Mouse (Mus musculus) heart, embryonic 11.5 days (tissue): ENCODE data around the gene Tanc2. TPM values are rescaled to one million over a fixed set of nuclear protein-coding genes. Genes with fewer than 3 reads are reported as not detected.

Experiments used
- ATAC-seq: fragments of 200-750 bp; cut with Nextera tagmentation; replicated peaks from 2 replicates; pipeline ENCODE4 v1.8.0; 2017; ENCODE audit warnings: moderate library complexity; ENCODE audit not compliant: insufficient number of reproducible peaks, low FRiP score, low TSS enrichment
- H3K27ac ChIP-seq: fragments of 300-500 bp; sonication (generic); 2 replicates; pipeline ENCODE4 v1.5.1; 2014; ENCODE audit warnings: mild to moderate bottlenecking, low read depth, low read length
- H3K27me3 ChIP-seq: fragments of 300-500 bp; sonication (generic); 2 replicates; pipeline ENCODE4 v1.6.1; 2014; ENCODE audit warnings: mild to moderate bottlenecking, low read length, mixed read lengths; ENCODE audit not compliant: control insufficient read depth, insufficient read depth
- H3K36me3 ChIP-seq: fragments of 300-500 bp; sonication (generic); 2 replicates; pipeline ENCODE4 v1.6.1; 2014; ENCODE audit warnings: mild to moderate bottlenecking, low read length, moderate library complexity, mixed read lengths; ENCODE audit not compliant: control insufficient read depth, insufficient read depth
- H3K4me1 ChIP-seq: fragments of 300-500 bp; sonication (generic); 2 replicates; pipeline ENCODE4 v1.6.1; 2014; ENCODE audit warnings: low read length; ENCODE audit not compliant: control insufficient read depth, insufficient read depth
- H3K4me2 ChIP-seq: fragments of 300-500 bp; sonication (generic); 2 replicates; pipeline ENCODE4 v1.6.1; 2014; ENCODE audit warnings: mild to moderate bottlenecking, moderate library complexity
- H3K4me3 ChIP-seq: fragments of 300-500 bp; sonication (generic); 2 replicates; pipeline ENCODE4 v1.5.1; 2014; ENCODE audit warnings: low read depth, low read length
- H3K9ac ChIP-seq: fragments of 300-500 bp; sonication (generic); 2 replicates; pipeline ENCODE4 v1.6.1; 2014; ENCODE audit warnings: mild to moderate bottlenecking, low read depth, low read length, moderate library complexity
- H3K9me3 ChIP-seq: fragments of 300-500 bp; sonication (generic); replicated peaks from 2 replicates; pipeline ENCODE4 v1.6.1; 2016; ENCODE audit warnings: low read length; ENCODE audit not compliant: control insufficient read depth
- WGBS: fragments of 180-500 bp; shearing (Covaris S2); extraction: QIAGEN DNeasy Blood & Tissue Kit; methylation state at CpG from one replicate; pipeline ENCODE4 v1.1.7; 2014; ENCODE audit not compliant: insufficient replicate concordance; 5-methylcytosine and 5-hydroxymethylcytosine counted together
- polyA plus RNA-seq: library from polyadenylated mRNA; unstranded; fragments of >200 nt; fragmentation: Nextera tagmentation; extraction: Ambion mirVana; gene quantifications from 2 replicates; pipeline ENCODE4 v1.2.1, GENCODE M21; 2014

Gene Tanc2
- polyA plus RNA-seq, 1 experiment from 2014 or later, result 24.8 TPM

- Histone ChIP-seq H3K36me3 (no peaks in the 10 kb centered on the region), H3K9ac (no peak overlapping the region), H3K4me2 (no peak overlapping the region), H3K4me1 (peaks cover 11% of the 10 kb centered on the region), H3K27me3 (peaks cover 44% of the 10 kb centered on the region), H3K4me3 (no peak overlapping the region), H3K27ac (no peak overlapping the region), H3K9me3 (no peaks in the 10 kb centered on the region)
- 72% methylated on average over 8 of the region's 8 CpGs for WGBS
- ATAC-seq, result no peak
Measured at GRCm38 (mm10) chr11:105941973-105942372, 352.2 kb downstream of the Tanc2 start.

GRCm38 (mm10) chr11:105943133-105944102, 353.6 kb downstream of the Tanc2 start:
- Histone ChIP-seq H3K9me3 (no peaks in the 10 kb centered on the region), H3K4me3 (peak overlapping the region; percentile 74), H3K4me1 (peaks cover 11% of the 10 kb centered on the region), H3K36me3 (no peaks in the 10 kb centered on the region), H3K27ac (no peak overlapping the region), H3K27me3 (peaks cover 42% of the 10 kb centered on the region), H3K9ac (peak overlapping the region; percentile 56), H3K4me2 (peak overlapping the region; percentile 93)
- no peak for ATAC-seq
- WGBS, result 9% methylated on average over 31 of the region's 47 CpGs

DNA sequence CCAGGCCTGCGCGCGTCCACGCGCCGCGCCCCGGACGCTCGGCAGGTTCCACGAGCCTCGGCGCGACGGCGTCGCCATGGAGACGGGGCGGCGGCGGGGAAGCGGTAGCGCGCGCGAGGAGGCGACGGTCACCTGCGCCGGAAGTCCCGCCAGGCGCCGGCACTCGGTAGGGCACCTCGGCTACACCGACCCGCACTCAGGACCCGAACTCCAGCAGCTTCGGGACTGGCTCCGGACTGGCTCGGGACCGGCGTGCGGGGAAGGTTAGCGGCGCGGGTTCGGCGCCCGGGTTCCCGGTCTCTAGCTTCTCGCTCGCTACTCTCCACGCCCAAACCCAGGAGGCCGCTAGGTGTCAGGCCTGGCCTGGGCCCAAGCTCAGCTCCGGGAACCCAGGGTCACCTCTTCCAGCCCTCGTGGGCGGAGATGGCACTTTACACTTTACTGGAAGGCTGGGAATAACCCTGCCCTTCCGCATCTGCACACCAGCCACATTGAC, 354.4 kb downstream of the Tanc2 start:
- Histone ChIP-seq H3K9me3 (no peaks in the 10 kb centered on the region), H3K27me3 (peaks cover 41% of the 10 kb centered on the region), H3K4me3 (peak overlapping the region; percentile 74), H3K9ac (peak overlapping the region; percentile 56), H3K36me3 (no peaks in the 10 kb centered on the region), H3K27ac (no peak overlapping the region), H3K4me1 (peaks cover 11% of the 10 kb centered on the region), H3K4me2 (peak overlapping the region; percentile 93)
- ATAC-seq, result peak; percentile 63
- WGBS, result 2% methylated on average over 42 of the region's 59 CpGs

- Histone ChIP-seq H3K4me1 (peaks cover 11% of the 10 kb centered on the region), H3K9me3 (no peaks in the 10 kb centered on the region), H3K27me3 (peaks cover 33% of the 10 kb centered on the region), H3K4me3 (peak overlapping the region; percentile 74), H3K36me3 (no peaks in the 10 kb centered on the region), H3K9ac (no peak overlapping the region), H3K4me2 (peak overlapping the region; percentile 93), H3K27ac (peak overlapping the region; percentile 41; the same call in 1 of the 2 replicates)
- 0 out of 2 replicates have a peak, but pooled peaks have one; percentile 7 for ATAC-seq
- WGBS, result 68% methylated on average over 16 of the region's 16 CpGs
Measured at GRCm38 (mm10) chr11:105944770-105945672, 355.2 kb downstream of the Tanc2 start.

DNA sequence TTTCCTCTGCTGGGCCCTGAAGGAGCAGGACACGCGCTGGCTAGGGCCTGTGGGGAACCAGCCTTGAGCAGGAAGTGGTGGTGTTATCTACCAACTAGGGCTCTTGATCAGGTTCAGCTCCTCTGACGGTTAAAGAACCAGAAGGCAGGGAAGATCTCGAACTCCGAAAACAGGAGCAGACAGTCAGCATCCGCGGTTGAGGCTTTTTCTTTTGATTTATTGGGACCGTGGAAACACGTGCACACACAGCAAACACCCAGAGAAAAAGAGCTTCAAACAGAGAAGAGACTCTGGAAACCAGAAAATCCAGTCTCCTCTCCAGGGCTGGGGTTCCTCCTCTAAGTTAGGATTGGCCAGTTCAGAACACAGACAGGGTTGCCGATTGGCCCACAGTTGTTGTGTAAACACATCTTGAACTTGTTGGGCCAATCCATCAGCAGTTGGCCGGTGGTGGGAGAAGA, 356.9 kb downstream of the Tanc2 start:
- no peaks in the 10 kb centered on the region for H3K36me3 ChIP-seq
- peaks cover 11% of the 10 kb centered on the region for H3K4me1 ChIP-seq
- WGBS, result 34% methylated on average over 11 of the region's 11 CpGs
- ATAC-seq, result no peak
- peaks cover 22% of the 10 kb centered on the region for H3K27me3 ChIP-seq
- H3K4me3 ChIP-seq, result no peak overlapping the region
- no peak overlapping the region for H3K27ac ChIP-seq
- no peaks in the 10 kb centered on the region for H3K9me3 ChIP-seq
- H3K9ac ChIP-seq, result no peak overlapping the region
- H3K4me2 ChIP-seq, result no peak overlapping the region

- Histone ChIP-seq H3K4me2 (no peak overlapping the region), H3K36me3 (no peaks in the 10 kb centered on the region), H3K9ac (no peak overlapping the region), H3K27ac (no peak overlapping the region), H3K27me3 (peaks cover 16% of the 10 kb centered on the region), H3K4me3 (no peak overlapping the region), H3K9me3 (no peaks in the 10 kb centered on the region), H3K4me1 (peaks cover 8% of the 10 kb centered on the region)
- WGBS, result 58% methylated on average over 2 of the region's 2 CpGs
- no peak for ATAC-seq
Measured at GRCm38 (mm10) chr11:105948255-105948654, 358.5 kb downstream of the Tanc2 start.

GRCm38 (mm10) chr11:105950519-105950918, 360.7 kb downstream of the Tanc2 start:
- 42% methylated on average over 4 of the region's 4 CpGs for WGBS
- Histone ChIP-seq H3K27ac (no peak overlapping the region), H3K4me1 (no peaks in the 10 kb centered on the region), H3K9me3 (no peaks in the 10 kb centered on the region), H3K27me3 (peaks cover 14% of the 10 kb centered on the region; the same call in 1 of the 2 replicates), H3K36me3 (no peaks in the 10 kb centered on the region), H3K4me3 (no peak overlapping the region), H3K4me2 (no peak overlapping the region), H3K9ac (no peak overlapping the region)
- ATAC-seq, result no peak

- Histone ChIP-seq H3K9me3 (no peaks in the 10 kb centered on the region), H3K4me2 (no peak overlapping the region), H3K27me3 (peaks cover 14% of the 10 kb centered on the region; the same call in 1 of the 2 replicates), H3K4me1 (no peaks in the 10 kb centered on the region), H3K9ac (no peak overlapping the region), H3K4me3 (no peak overlapping the region), H3K27ac (no peak overlapping the region), H3K36me3 (no peaks in the 10 kb centered on the region)
- WGBS, result 44% methylated on average over 3 of the region's 3 CpGs
- ATAC-seq, result no peak
Measured at GRCm38 (mm10) chr11:105951601-105952044, 361.8 kb downstream of the Tanc2 start.
